Mouse (Mus musculus) myocyte (in vitro differentiated cells): ENCODE data around the gene Kcnip1.

Experiments
- CEBPB ChIP-seq: IDR thresholded peaks from 2 replicates; pipeline ENCODE4 v1.6.1; 2011; ENCODE audit warnings: mild to moderate bottlenecking, moderate library complexity; ENCODE audit not compliant: poor library complexity, insufficient read depth, severe bottlenecking
- E2F4 ChIP-seq: IDR thresholded peaks from one replicate; pipeline ENCODE4 v1.6.1; 2011; ENCODE audit warnings: mild to moderate bottlenecking, control low read depth, moderate library complexity; ENCODE audit not compliant: insufficient read depth
- MAX ChIP-seq: IDR thresholded peaks from one replicate; pipeline ENCODE4 v1.6.1; 2011; ENCODE audit warnings: low read depth, mild to moderate bottlenecking, control low read depth
- MYOD1 ChIP-seq, 3 experiments: IDR thresholded peaks; one replicate each; pipeline ENCODE4 v1.6.1; 2011; ENCODE audit warnings: control low read depth in 2 of 3, low read depth in 2 of 3, mild to moderate bottlenecking in 2 of 3, moderate library complexity in 1 of 3; ENCODE audit not compliant: insufficient read length in 2 of 3, control insufficient read depth in 1 of 3
- POLR2A ChIP-seq: IDR thresholded peaks from one replicate; pipeline ENCODE4 v1.6.1; 2011; ENCODE audit warnings: low read depth, mild to moderate bottlenecking, control low read depth, moderate library complexity; ENCODE audit not compliant: insufficient read length
- POLR2AphosphoS2 ChIP-seq: IDR thresholded peaks from one replicate; pipeline ENCODE4 v1.6.1; 2011; ENCODE audit warnings: low read depth, control low read depth; ENCODE audit not compliant: insufficient read length
- SRF ChIP-seq: IDR thresholded peaks from one replicate; pipeline ENCODE4 v1.6.1; 2011; ENCODE audit warnings: low read depth; ENCODE audit not compliant: control insufficient read depth, insufficient read length
- USF1 ChIP-seq: IDR thresholded peaks from one replicate; pipeline ENCODE4 v1.6.1; 2011; ENCODE audit warnings: low read depth, mild to moderate bottlenecking, control low read depth, moderate library complexity

- TF ChIP-seq E2F4 (no peak), USF1 (no peak), POLR2AphosphoS2 (no peak), POLR2A (no peak), SRF (no peak), MAX (no peak), CEBPB (no peak), MYOD1 (IDR thresholded peaks at IDR 0.05; ENCODE audit: control insufficient read depth in 1 of 3, insufficient read length in 2 of 3, low read depth in 2 of 3) (no peak)
Observed at GRCm38 (mm10) chr11:33603174-33603573, 389.8 kb downstream of the Kcnip1 start.
